Mouse (Mus musculus) liver, embryonic 11.5 days (tissue): ENCODE measurements at regions not wholly inside any gene's neighbourhood (a gene's known extent, or its start where the extent isn't known, plus 50 kb on each side); places are given as distances from the start of the nearest gene placed in this dataset.

Experiments used
- ATAC-seq: fragments of 200-750 bp; cut with Nextera tagmentation; replicated peaks from 2 replicates; pipeline ENCODE4 v1.8.0; 2017; ENCODE audit warnings: moderate number of reproducible peaks, mild to moderate bottlenecking, moderate TSS enrichment, moderate library complexity; ENCODE audit not compliant: low FRiP score
- DNase-seq: peaks from one replicate; pipeline ENCODE4 v3.0.0-alpha.2; 2017; ENCODE audit warnings: low spot score
- H3K27ac ChIP-seq: fragments of 300-500 bp; sonication (generic); 2 replicates; pipeline ENCODE4 v1.5.1; 2014; ENCODE audit warnings: mild to moderate bottlenecking, low read depth, low read length, control low read depth
- H3K27me3 ChIP-seq: fragments of 300-500 bp; sonication (generic); replicated peaks from 2 replicates; pipeline ENCODE4 v1.6.1; 2014; ENCODE audit warnings: low read length, mixed read lengths; ENCODE audit not compliant: control insufficient read depth, insufficient read depth
- H3K36me3 ChIP-seq: fragments of 300-500 bp; sonication (generic); 2 replicates; pipeline ENCODE4 v1.6.1; 2014; ENCODE audit warnings: mild to moderate bottlenecking, low read length, moderate library complexity, mixed read lengths; ENCODE audit not compliant: control insufficient read depth, insufficient read depth
- H3K4me1 ChIP-seq: fragments of 300-500 bp; sonication (generic); replicated peaks from 2 replicates; pipeline ENCODE4 v1.6.1; 2014; ENCODE audit warnings: low read length, mixed read lengths; ENCODE audit not compliant: control insufficient read depth, insufficient read depth
- H3K4me2 ChIP-seq: fragments of 300-500 bp; sonication (generic); 2 replicates; pipeline ENCODE4 v1.6.1; 2014; ENCODE audit warnings: mild to moderate bottlenecking, control low read depth, moderate library complexity
- H3K4me3 ChIP-seq: fragments of 300-500 bp; sonication (generic); 2 replicates; pipeline ENCODE4 v1.5.1; 2014; ENCODE audit warnings: low read depth, low read length, control low read depth
- H3K9ac ChIP-seq: fragments of 300-500 bp; sonication (generic); 2 replicates; pipeline ENCODE4 v1.6.1; 2014; ENCODE audit warnings: low read depth, low read length, control low read depth
- H3K9me3 ChIP-seq: fragments of 300-500 bp; sonication (generic); 2 replicates; pipeline ENCODE4 v1.6.1; 2016; ENCODE audit warnings: low read length, inconsistent platforms, mixed read lengths; ENCODE audit not compliant: control insufficient read depth
- WGBS: fragments of 180-500 bp; shearing (Covaris S2); extraction: QIAGEN DNeasy Blood & Tissue Kit; methylation state at CpG from one replicate; pipeline ENCODE4 v1.1.7; 2014; 5-methylcytosine and 5-hydroxymethylcytosine counted together

- peaks cover 13% of the 10 kb centered on the region; the same call in 1 of the 2 replicates for H3K4me1 ChIP-seq
- WGBS = 33% methylated on average over 17 of the region's 17 CpGs
- H3K9ac ChIP-seq = no peak overlapping the region
- ATAC-seq (no peak), DNase-seq (peak; percentile 40)
- H3K9me3 ChIP-seq = no peaks in the 10 kb centered on the region
- H3K4me3 ChIP-seq = 0 out of 2 replicates have a peak overlapping the region, but pooled peaks have one; percentile 10
- peaks cover 11% of the 10 kb centered on the region; the same call in 1 of the 2 replicates for H3K27me3 ChIP-seq
- H3K4me2 ChIP-seq = peak overlapping the region; percentile 38
- H3K27ac ChIP-seq = no peak overlapping the region
- H3K36me3 ChIP-seq = no peaks in the 10 kb centered on the region
Measured at GRCm38 (mm10) chr3:52198751-52199738, 69.1 kb upstream of the Foxo1 start.

GRCm38 (mm10) chr3:52200106-52200505 lies 68.0 kb upstream of the Foxo1 start:
- Histone ChIP-seq H3K4me2 (no peak overlapping the region), H3K4me3 (no peak overlapping the region), H3K9me3 (no peaks in the 10 kb centered on the region), H3K36me3 (no peaks in the 10 kb centered on the region), H3K9ac (no peak overlapping the region), H3K4me1 (peaks cover 13% of the 10 kb centered on the region; the same call in 1 of the 2 replicates), H3K27ac (no peak overlapping the region), H3K27me3 (peaks cover 11% of the 10 kb centered on the region; the same call in 1 of the 2 replicates)
- WGBS = 72% methylated on average over 4 of the region's 4 CpGs
- peak; percentile 14 for DNase-seq
- ATAC-seq = no peak

GRCm38 (mm10) chr3:52210556-52211302 lies 57.4 kb upstream of the Foxo1 start:
- Histone ChIP-seq H3K36me3 (no peaks in the 10 kb centered on the region), H3K4me1 (no peaks in the 10 kb centered on the region), H3K27me3 (no peaks in the 10 kb centered on the region), H3K4me2 (peak overlapping the region; percentile 38), H3K9me3 (no peaks in the 10 kb centered on the region), H3K9ac (no peak overlapping the region), H3K4me3 (no peak overlapping the region), H3K27ac (no peak overlapping the region)
- ATAC-seq = no peak
- WGBS = 20% methylated on average over 24 of the region's 24 CpGs
- peak; percentile 15 for DNase-seq

- Histone ChIP-seq H3K4me2 (peak overlapping the region; percentile 38), H3K4me1 (no peaks in the 10 kb centered on the region), H3K9me3 (no peaks in the 10 kb centered on the region), H3K27ac (no peak overlapping the region), H3K27me3 (no peaks in the 10 kb centered on the region), H3K4me3 (no peak overlapping the region), H3K36me3 (no peaks in the 10 kb centered on the region), H3K9ac (no peak overlapping the region)
- DNase-seq = no peak
- 24% methylated on average over 6 of the region's 6 CpGs for WGBS
- no peak for ATAC-seq
Measured at GRCm38 (mm10) chr3:52211303-52211695, 56.8 kb upstream of the Foxo1 start.

DNA sequence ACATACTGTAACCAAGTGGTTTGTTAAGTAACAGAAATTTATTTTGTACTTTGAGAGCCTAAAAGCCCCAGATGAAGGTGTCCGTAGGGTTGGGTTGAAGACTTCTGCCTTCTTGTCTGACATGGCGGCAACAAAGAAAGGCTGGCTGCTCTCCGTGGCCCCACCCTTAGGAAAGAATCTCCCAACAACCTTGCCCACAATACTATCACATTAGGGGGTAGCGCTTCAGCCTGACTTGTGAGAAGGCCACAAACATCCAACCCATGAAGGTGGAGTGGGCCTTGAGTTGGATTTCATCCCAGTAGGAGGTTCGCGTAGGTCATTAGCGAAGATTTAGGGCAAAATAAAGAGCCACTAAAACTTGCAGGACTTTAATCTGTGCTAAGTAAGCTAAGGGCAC lies 54.0 kb upstream of the Foxo1 start:
- whole genome bisulfite sequencing = 87% methylated on average over 7 of the region's 7 CpGs
- no peak overlapping the region for H3K4me2 ChIP-seq
- no peak for DNase-seq
- H3K9ac ChIP-seq = no peak overlapping the region
- H3K27ac ChIP-seq = no peak overlapping the region
- ATAC-seq = no peak
- no peak overlapping the region for H3K4me3 ChIP-seq
- no peaks in the 10 kb centered on the region for H3K4me1 ChIP-seq
- no peaks in the 10 kb centered on the region for H3K27me3 ChIP-seq
- H3K9me3 ChIP-seq = no peaks in the 10 kb centered on the region
- H3K36me3 ChIP-seq = no peaks in the 10 kb centered on the region

DNA sequence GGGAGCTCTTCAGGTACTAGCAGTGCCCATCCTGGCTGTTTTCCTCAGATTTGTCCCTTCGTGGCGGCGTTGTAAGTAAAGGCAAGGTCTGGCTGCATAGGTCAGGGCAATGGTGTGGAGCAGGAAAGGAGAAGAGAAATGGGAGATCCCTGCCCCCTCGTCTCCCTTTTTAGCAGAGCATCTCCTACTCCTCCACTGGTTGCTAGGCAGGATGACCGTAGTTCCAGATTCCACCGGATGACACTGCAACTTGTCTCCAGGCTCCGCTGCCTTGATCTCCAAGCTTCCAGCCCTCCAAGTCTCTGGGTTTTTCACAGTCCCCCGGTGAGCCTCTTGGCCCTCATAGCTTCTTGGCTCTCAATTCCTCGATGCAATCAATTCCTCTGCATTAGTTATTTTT lies 53.1 kb upstream of the Foxo1 start:
- ATAC-seq (no peak), DNase-seq (no peak)
- H3K9me3 ChIP-seq = no peaks in the 10 kb centered on the region
- no peak overlapping the region for H3K4me2 ChIP-seq
- H3K27ac ChIP-seq = no peak overlapping the region
- 88% methylated on average over 9 of the region's 9 CpGs for WGBS
- no peak overlapping the region for H3K4me3 ChIP-seq
- no peaks in the 10 kb centered on the region for H3K36me3 ChIP-seq
- H3K4me1 ChIP-seq = no peaks in the 10 kb centered on the region
- H3K27me3 ChIP-seq = no peaks in the 10 kb centered on the region
- no peak overlapping the region for H3K9ac ChIP-seq
